Mouse (Mus musculus): ENCODE measurements around the gene Olfr1425. TPM values are rescaled to one million over a fixed set of nuclear protein-coding genes. Genes with fewer than 3 reads are reported as not detected.

Olfr1425 gene
- polyA plus RNA-seq, 1 experiment from 2014 or later, result not detected

DNA sequence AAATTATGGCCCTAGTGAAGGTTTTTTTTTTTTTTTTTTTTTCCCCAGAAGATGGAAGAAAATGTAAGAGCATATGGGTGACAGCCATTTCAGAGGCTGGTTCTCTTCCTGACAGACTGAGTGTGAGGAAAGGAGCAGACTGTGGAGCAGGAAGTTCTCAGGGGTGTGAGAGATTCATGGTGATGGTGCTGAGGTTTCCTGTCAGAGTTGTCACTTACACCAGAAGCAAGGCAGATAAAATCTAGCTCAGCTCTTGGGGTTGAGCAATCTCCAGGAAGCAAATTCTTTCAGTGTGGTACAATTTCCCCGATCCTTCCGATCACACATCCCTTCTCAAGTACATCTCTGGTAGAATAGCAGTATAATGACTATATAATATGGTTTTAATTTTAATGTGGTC lies 50.9 kb downstream of the Olfr1425 start:
- no peaks in the 10 kb centered on the region for H3K36me3 ChIP-seq (ENCODE audit: insufficient read depth, low read length)
- H3K27me3 ChIP-seq (ENCODE audit: insufficient read depth, low read length), result no peaks in the 10 kb centered on the region
- H3K9me3 ChIP-seq (replicated peaks; ENCODE audit: low read length), result no peaks in the 10 kb centered on the region
- no peak for DNase-seq (ENCODE audit: low spot score)
- H3K9ac ChIP-seq (ENCODE audit: low read depth, low read length), result no peak overlapping the region
- no peaks in the 10 kb centered on the region for H3K4me1 ChIP-seq (replicated peaks; ENCODE audit: insufficient read depth, low read length)
- TF ChIP-seq CTCF (IDR thresholded peaks at IDR 0.05; ENCODE audit: low read depth), result no peak
- WGBS, result 75% methylated on average over 2 of the region's 2 CpGs
- H3K4me2 ChIP-seq (ENCODE audit: low read length), result no peak overlapping the region
- no peak overlapping the region for H3K4me3 ChIP-seq (replicated peaks; ENCODE audit: low read depth, low read length)
- no peak for ATAC-seq (replicated peaks; ENCODE audit: low FRiP score, low read depth)
- H3K27ac ChIP-seq, result no peak overlapping the region

- Histone ChIP-seq H3K27ac (no peak overlapping the region), H3K4me2 (ENCODE audit: low read length) (no peak overlapping the region), H3K36me3 (ENCODE audit: insufficient read depth, low read length) (no peaks in the 10 kb centered on the region), H3K4me1 (replicated peaks; ENCODE audit: insufficient read depth, low read length) (no peaks in the 10 kb centered on the region), H3K4me3 (replicated peaks; ENCODE audit: low read depth, low read length) (no peak overlapping the region), H3K9me3 (replicated peaks; ENCODE audit: low read length) (no peaks in the 10 kb centered on the region), H3K27me3 (ENCODE audit: insufficient read depth, low read length) (no peaks in the 10 kb centered on the region), H3K9ac (ENCODE audit: low read depth, low read length) (no peak overlapping the region)
- ATAC-seq (replicated peaks; ENCODE audit: low FRiP score, low read depth), result no peak
- TF ChIP-seq CTCF (IDR thresholded peaks at IDR 0.05; ENCODE audit: low read depth), result no peak
- no peak for DNase-seq (ENCODE audit: low spot score)
- WGBS, result 92% methylated on average over 3 of the region's 3 CpGs
These were observed 52.2 kb downstream of the Olfr1425 start for GRCm38 (mm10) chr19:12025333-12025732.

DNA sequence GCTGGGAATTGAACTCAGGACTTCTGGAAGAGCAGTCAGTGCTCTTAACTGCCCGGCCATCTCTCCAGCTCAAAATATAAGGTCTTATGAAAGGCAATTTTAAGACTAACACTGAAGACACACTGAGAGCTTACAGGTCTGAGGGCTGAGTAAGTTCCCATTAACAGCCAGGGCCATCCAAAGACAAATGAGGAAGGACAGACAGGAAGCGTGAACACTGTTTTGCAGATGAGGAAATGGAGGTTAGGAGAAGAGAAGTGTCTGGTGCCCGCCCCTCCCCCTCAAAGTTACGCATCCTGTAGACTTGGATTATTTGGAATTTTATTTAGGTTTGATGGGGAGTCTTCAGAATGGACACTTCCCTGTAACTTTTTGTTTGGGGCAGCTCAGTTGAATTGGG lies 53.4 kb downstream of the Olfr1425 start:
- 80% methylated on average over 4 of the region's 4 CpGs for WGBS
- H3K4me2 ChIP-seq (ENCODE audit: low read length), result no peak overlapping the region
- no peaks in the 10 kb centered on the region for H3K4me1 ChIP-seq (replicated peaks; ENCODE audit: insufficient read depth, low read length)
- H3K36me3 ChIP-seq (ENCODE audit: insufficient read depth, low read length), result no peaks in the 10 kb centered on the region
- ATAC-seq (replicated peaks; ENCODE audit: low FRiP score, low read depth) (no peak), DNase-seq (ENCODE audit: low spot score) (no peak)
- H3K27me3 ChIP-seq (ENCODE audit: insufficient read depth, low read length), result no peaks in the 10 kb centered on the region
- H3K9ac ChIP-seq (ENCODE audit: low read depth, low read length), result no peak overlapping the region
- no peak overlapping the region for H3K4me3 ChIP-seq (replicated peaks; ENCODE audit: low read depth, low read length)
- TF ChIP-seq CTCF (IDR thresholded peaks at IDR 0.05; ENCODE audit: low read depth), result no peak
- no peaks in the 10 kb centered on the region for H3K9me3 ChIP-seq (replicated peaks; ENCODE audit: low read length)
- H3K27ac ChIP-seq, result no peak overlapping the region

Other genes starting within 250 kb of the Olfr1425 start
- 0.14 TPM in 1 of 2 replicates, not detected in the other for gene Olfr1417, start 238.5 kb downstream of the Olfr1425 start, polyA plus RNA-seq (2015; fragmentation: Nextera tagmentation; extraction: Ambion mirVana)
- gene Olfr1418, start 216.7 kb downstream of the Olfr1425 start, polyA plus RNA-seq (2015; fragmentation: Nextera tagmentation; extraction: Ambion mirVana), result not detected in 2 replicates
- not detected in 2 replicates for gene Olfr1419, start 202.6 kb downstream of the Olfr1425 start, polyA plus RNA-seq (2015; fragmentation: Nextera tagmentation; extraction: Ambion mirVana)
- 0.08 TPM in 2 replicates for gene Olfr1420, start 191.2 kb downstream of the Olfr1425 start, polyA plus RNA-seq (2015; fragmentation: Nextera tagmentation; extraction: Ambion mirVana)
- 11.4 and 13.0 TPM in 2 replicates for gene Patl1, start 165.3 kb downstream of the Olfr1425 start, polyA plus RNA-seq (2015; fragmentation: Nextera tagmentation; extraction: Ambion mirVana)
- gene Osbp, start 111.8 kb downstream of the Olfr1425 start, polyA plus RNA-seq (2015; fragmentation: Nextera tagmentation; extraction: Ambion mirVana), result 6.1 and 6.2 TPM in 2 replicates
- gene Olfr1423, start 36.4 kb downstream of the Olfr1425 start, polyA plus RNA-seq (2015; fragmentation: Nextera tagmentation; extraction: Ambion mirVana), result not detected in 2 replicates
- not detected in 2 replicates for gene Olfr1424, start 15.0 kb downstream of the Olfr1425 start, polyA plus RNA-seq (2015; fragmentation: Nextera tagmentation; extraction: Ambion mirVana)
- not detected in 2 replicates for gene Olfr1426, start 14.3 kb upstream of the Olfr1425 start, polyA plus RNA-seq (2015; fragmentation: Nextera tagmentation; extraction: Ambion mirVana)
- not detected in 2 replicates for gene Olfr1427, start 25.6 kb upstream of the Olfr1425 start, polyA plus RNA-seq (2015; fragmentation: Nextera tagmentation; extraction: Ambion mirVana)
- gene Olfr1428, start 38.2 kb upstream of the Olfr1425 start, polyA plus RNA-seq (2015; fragmentation: Nextera tagmentation; extraction: Ambion mirVana), result not detected in 2 replicates
- not detected in 2 replicates for gene Olfr76, start 45.5 kb upstream of the Olfr1425 start, polyA plus RNA-seq (2015; fragmentation: Nextera tagmentation; extraction: Ambion mirVana)
- gene Olfr1555-ps1, start 92.4 kb upstream of the Olfr1425 start, polyA plus RNA-seq (2015; fragmentation: Nextera tagmentation; extraction: Ambion mirVana), result not detected in 2 replicates
- not detected in 2 replicates for gene Olfr1431, start 122.9 kb upstream of the Olfr1425 start, polyA plus RNA-seq (2015; fragmentation: Nextera tagmentation; extraction: Ambion mirVana)
- not detected in 2 replicates for gene Olfr1432, start 154.9 kb upstream of the Olfr1425 start, polyA plus RNA-seq (2015; fragmentation: Nextera tagmentation; extraction: Ambion mirVana)
- not detected in 2 replicates for gene Olfr262, start 163.9 kb upstream of the Olfr1425 start, polyA plus RNA-seq (2015; fragmentation: Nextera tagmentation; extraction: Ambion mirVana)
- gene Olfr235, start 183.3 kb upstream of the Olfr1425 start, polyA plus RNA-seq (2015; fragmentation: Nextera tagmentation; extraction: Ambion mirVana), result not detected in 2 replicates
- not detected in 2 replicates for gene Olfr1434, start 202.1 kb upstream of the Olfr1425 start, polyA plus RNA-seq (2015; fragmentation: Nextera tagmentation; extraction: Ambion mirVana)
- gene Olfr1436, start 221.4 kb upstream of the Olfr1425 start, polyA plus RNA-seq (2015; fragmentation: Nextera tagmentation; extraction: Ambion mirVana), result not detected in 2 replicates
- gene Olfr1437, start 247.4 kb upstream of the Olfr1425 start, polyA plus RNA-seq (2015; fragmentation: Nextera tagmentation; extraction: Ambion mirVana), result not detected in 2 replicates